Mouse (Mus musculus): ENCODE results near the gene Shank3.

The Shank3 gene

GRCm38 (mm10) chr15:89527466-89527865 lies 28.0 kb downstream of the Shank3 start:
- POLR2A ChIA-PET, result interaction anchor here in 2 of 4 experiments (1.1 to 1.2 kb wide), 2 partner anchors 27 to 51 kb away, joined by 3 to 6 read pairs; no protein-coding TSS in a partner anchor
- CTCF ChIA-PET, result interaction anchor here in 1 of 4 experiments (1.0 kb wide), 2 partner anchors 8 to 153 kb away, joined by 3 read pairs; partner anchors contain the start of gene Sco2

- CTCF ChIA-PET, result interaction anchor here in 1 of 4 experiments (1.0 to 1.2 kb wide), 4 partner anchors 8 to 155 kb away, joined by 3 to 4 read pairs (median 3); partner anchors contain the start of gene Sco2
- POLR2A ChIA-PET, result interaction anchor here in 2 of 4 experiments (0.9 to 1.2 kb wide), 3 partner anchors 27 to 78 kb away, joined by 3 to 6 read pairs (median 3); no protein-coding TSS in a partner anchor
These were observed 28.9 kb downstream of the Shank3 start for GRCm38 (mm10) chr15:89528201-89528850.

- CTCF ChIA-PET, result interaction anchor here in 2 of 4 experiments (1.0 to 1.2 kb wide), 3 partner anchors 100 to 155 kb away, joined by 3 to 4 read pairs (median 3); partner anchors contain the start of gene Sco2 (in 1 of the 2)
- POLR2A ChIA-PET, result no interaction called here
These were observed 29.5 kb downstream of the Shank3 start for GRCm38 (mm10) chr15:89528923-89529322.

- CTCF ChIA-PET, result interaction anchor here (0.6 to 2.3 kb wide), 40 partner anchors 9 to 701 kb away, joined by 3 to 23 read pairs (median 4); partner anchors contain the start of gene Sco2 (in 1 of the 4)
- POLR2A ChIA-PET, result interaction anchor here in 1 of 4 experiments (1.1 to 1.7 kb wide), 2 partner anchors 18 to 53 kb away, joined by 3 to 6 read pairs; partner anchors contain the start of gene Arsa
These were observed 30.9 kb downstream of the Shank3 start for GRCm38 (mm10) chr15:89530336-89530735.

GRCm38 (mm10) chr15:89531399-89531798 lies 32.0 kb downstream of the Shank3 start:
- CTCF ChIA-PET, result interaction anchor here in 3 of 4 experiments (0.9 to 2.3 kb wide), 13 partner anchors 9 to 242 kb away, joined by 3 to 23 read pairs (median 5); partner anchors contain the start of gene Sco2 (in 1 of the 3)
- POLR2A ChIA-PET, result interaction anchor here in 2 of 4 experiments (0.6 to 1.7 kb wide), 4 partner anchors 16 to 623 kb away, joined by 3 to 6 read pairs (median 4); partner anchors contain the start of gene Arsa (in 1 of the 2)

- ChIA-PET CTCF (no interaction called here), POLR2A (interaction anchor here in 1 of 4 experiments (0.6 to 0.8 kb wide), 2 partner anchors 29 to 104 kb away, joined by 3 read pairs; no protein-coding TSS in a partner anchor)
These were observed 32.9 kb downstream of the Shank3 start for GRCm38 (mm10) chr15:89532026-89532923.

- ChIA-PET CTCF (no interaction called here), POLR2A (interaction anchor here in 1 of 4 experiments (0.8 kb wide), 1 partner anchor 28 kb away, joined by 3 read pairs; no protein-coding TSS in a partner anchor)
These were observed 33.8 kb downstream of the Shank3 start for GRCm38 (mm10) chr15:89532924-89533842.

- POLR2A ChIA-PET, result no interaction called here
- CTCF ChIA-PET, result no interaction called here
These were observed 34.4 kb downstream of the Shank3 start for GRCm38 (mm10) chr15:89533843-89534207.

GRCm38 (mm10) chr15:89544171-89544570 lies 44.7 kb downstream of the Shank3 start:
- POLR2A ChIA-PET, result interaction anchor here in 1 of 4 experiments (0.6 to 0.7 kb wide), 2 partner anchors 11 to 150 kb away, joined by 3 to 4 read pairs; no protein-coding TSS in a partner anchor

GRCm38 (mm10) chr15:89547321-89547720 lies 47.9 kb downstream of the Shank3 start:
- ChIA-PET POLR2A (interaction anchor here in 2 of 4 experiments (0.9 to 3.7 kb wide), 6 partner anchors 11 to 175 kb away, joined by 3 to 17 read pairs (median 4); no protein-coding TSS in a partner anchor), CTCF (interaction anchor here in 3 of 4 experiments (1.0 to 2.9 kb wide), 12 partner anchors 9 to 119 kb away, joined by 3 to 23 read pairs (median 4); partner anchors contain the start of gene Chkb (in 1 of the 3))

More at GRCm38 (mm10) chr15:89544171-89544570, 44.7 kb downstream of the Shank3 start:
- CTCF ChIA-PET, result interaction anchor here in 1 of 4 experiments (0.7 kb wide), 1 partner anchor 14 kb away, joined by 3 read pairs; no protein-coding TSS in a partner anchor

- CTCF ChIA-PET, result interaction anchor here (0.5 to 2.9 kb wide), 17 partner anchors 9 to 119 kb away, joined by 3 to 23 read pairs (median 3); partner anchors contain the start of gene Chkb (in 1 of the 4)
- POLR2A ChIA-PET, result interaction anchor here in 3 of 4 experiments (0.6 to 3.7 kb wide), 13 partner anchors 9 to 176 kb away, joined by 3 to 17 read pairs (median 3); partner anchors contain the start of gene Cpt1b (in 1 of the 3)
These were observed 48.6 kb downstream of the Shank3 start for GRCm38 (mm10) chr15:89547824-89548601.

- POLR2A ChIA-PET, result interaction anchor here in 3 of 4 experiments (0.7 to 3.7 kb wide), 7 partner anchors 9 to 123 kb away, joined by 3 to 17 read pairs (median 3); partner anchors contain the start of gene Cpt1b (in 1 of the 3)
These were observed 49.4 kb downstream of the Shank3 start for GRCm38 (mm10) chr15:89548837-89549236.

GRCm38 (mm10) chr15:89550506-89550905 lies 51.1 kb downstream of the Shank3 start:
- ChIA-PET CTCF (interaction anchor here in 1 of 4 experiments (1.1 kb wide), 1 partner anchor 20 kb away, joined by 3 read pairs; no protein-coding TSS in a partner anchor), POLR2A (interaction anchor here in 1 of 4 experiments (1.1 to 1.4 kb wide), 2 partner anchors 10 to 41 kb away, joined by 3 read pairs; partner anchors contain the start of gene Rabl2)

More at GRCm38 (mm10) chr15:89548837-89549236, 49.4 kb downstream of the Shank3 start:
- CTCF ChIA-PET, result interaction anchor here in 3 of 4 experiments (0.6 to 2.9 kb wide), 11 partner anchors 8 to 119 kb away, joined by 3 to 23 read pairs (median 5); partner anchors contain the start of gene Chkb (in 1 of the 3)

GRCm38 (mm10) chr15:89551733-89552132 lies 52.3 kb downstream of the Shank3 start:
- ChIA-PET POLR2A (interaction anchor here in 1 of 4 experiments (1.0 kb wide), 1 partner anchor 196 kb away, joined by 3 read pairs; the partner anchor contains the start of genes Lmf2 and Ncaph2), CTCF (no interaction called here)

- CTCF ChIA-PET, result interaction anchor here in 2 of 4 experiments (1.2 to 1.5 kb wide), 2 partner anchors 13 to 25 kb away, joined by 3 read pairs; no protein-coding TSS in a partner anchor
These were observed 56.2 kb downstream of the Shank3 start for GRCm38 (mm10) chr15:89555591-89555990.

More at GRCm38 (mm10) chr15:89555591-89555990, 56.2 kb downstream of the Shank3 start:
- POLR2A ChIA-PET, result interaction anchor here in 2 of 4 experiments (1.1 to 1.4 kb wide), 2 partner anchors 11 to 182 kb away, joined by 3 read pairs; partner anchors contain the start of gene Sco2 (in 1 of the 2)
